Mouse (Mus musculus): Measurements from ENCODE around the gene Cd276. TPM values are rescaled to one million over a fixed set of nuclear protein-coding genes. Genes with fewer than 3 reads are reported as not detected.

Gene Cd276
- polyA plus RNA-seq, 1 experiment from 2014 or later, result 32.2 TPM

- no peak for DNase-seq (ENCODE audit: low spot score)
- 0 out of 2 replicates have a peak overlapping the region, but pooled peaks have one; percentile 17 for H3K27ac ChIP-seq
- WGBS, result 11% methylated on average over 7 of the region's 7 CpGs
- H3K4me3 ChIP-seq, result peak overlapping the region; percentile 77
- H3K27me3 ChIP-seq (ENCODE audit: insufficient read depth, poor library complexity, severe bottlenecking), result peaks cover 73% of the 10 kb centered on the region
- H3K4me1 ChIP-seq (replicated peaks), result peaks cover 35% of the 10 kb centered on the region
- no peaks in the 10 kb centered on the region for H3K36me3 ChIP-seq
- no peaks in the 10 kb centered on the region for H3K9me3 ChIP-seq
Measured at GRCm38 (mm10) chr9:58489865-58490165, 65.4 kb downstream of the Cd276 start.

- Histone ChIP-seq H3K9me3 (no peaks in the 10 kb centered on the region), H3K27ac (peak overlapping the region; percentile 88), H3K36me3 (no peaks in the 10 kb centered on the region), H3K4me1 (replicated peaks) (peaks cover 35% of the 10 kb centered on the region), H3K27me3 (ENCODE audit: insufficient read depth, poor library complexity, severe bottlenecking) (peaks cover 78% of the 10 kb centered on the region), H3K4me3 (peak overlapping the region; percentile 77)
- WGBS, result 2% methylated on average over 13 of the region's 13 CpGs
- peak; percentile 24 for DNase-seq (ENCODE audit: low spot score)
Measured at GRCm38 (mm10) chr9:58489133-58489864, 65.9 kb downstream of the Cd276 start.

- peak; percentile 73 for DNase-seq (ENCODE audit: low spot score)
- H3K4me1 ChIP-seq (replicated peaks), result peaks cover 35% of the 10 kb centered on the region
- H3K4me3 ChIP-seq, result peak within 1 kb of the TSS; percentile 77
- H3K27ac ChIP-seq, result peak within 1 kb of the TSS; percentile 88
- H3K36me3 ChIP-seq, result no peaks in the 10 kb centered on the region
- H3K27me3 ChIP-seq (ENCODE audit: insufficient read depth, poor library complexity, severe bottlenecking), result peaks cover 79% of the 10 kb centered on the region
- WGBS, result under 1% methylated on average over 99 of the region's 104 CpGs
- no peaks in the 10 kb centered on the region for H3K9me3 ChIP-seq
Measured at GRCm38 (mm10) chr9:58487851-58488801, 67.1 kb downstream of the Cd276 start, which contains the start of gene Insyn1. TSS of gene Insyn1 (plus strand) at chr9:58488603.

GRCm38 (mm10) chr9:58487076-58487475, 68.2 kb downstream of the Cd276 start:
- no peak overlapping the region for H3K4me3 ChIP-seq
- peaks cover 35% of the 10 kb centered on the region for H3K4me1 ChIP-seq (replicated peaks)
- no peaks in the 10 kb centered on the region for H3K36me3 ChIP-seq
- peaks cover 80% of the 10 kb centered on the region for H3K27me3 ChIP-seq (ENCODE audit: insufficient read depth, poor library complexity, severe bottlenecking)
- WGBS, result 19% methylated on average over 3 of the region's 3 CpGs
- no peak for DNase-seq (ENCODE audit: low spot score)
- no peaks in the 10 kb centered on the region for H3K9me3 ChIP-seq
- H3K27ac ChIP-seq, result no peak overlapping the region

Other genes starting within 250 kb of the Cd276 start
- 9.9 and 14.5 TPM in 2 replicates for gene Loxl1, start 242.3 kb downstream of the Cd276 start, polyA plus RNA-seq (2016; fragmentation: Nextera tagmentation; extraction: Ambion mirVana)
- not detected in 2 replicates for gene Tbc1d21, start 185.0 kb downstream of the Cd276 start, polyA plus RNA-seq (2016; fragmentation: Nextera tagmentation; extraction: Ambion mirVana)
- gene Insyn1, start 66.8 kb downstream of the Cd276 start, polyA plus RNA-seq (2016; fragmentation: Nextera tagmentation; extraction: Ambion mirVana), result 1.1 and 2.1 TPM in 2 replicates
- 57.2 and 57.6 TPM in 2 replicates for gene Nptn, start 26.8 kb upstream of the Cd276 start, polyA plus RNA-seq (2016; fragmentation: Nextera tagmentation; extraction: Ambion mirVana)
- gene Rec114, start 188.5 kb upstream of the Cd276 start, polyA plus RNA-seq (2016; fragmentation: Nextera tagmentation; extraction: Ambion mirVana), result 0.73 and 1.7 TPM in 2 replicates

Measured in hindbrain, embryonic 10.5 days (tissue).